Mouse (Mus musculus) layer of hippocampus, adult 9-10 months (tissue): ENCODE measurements around the gene Inpp5a.

ENCODE experiments used
- DNase-seq: peaks from one replicate; pipeline ENCODE4 v3.0.0; 2022; ENCODE audit warnings: low spot score

Gene Inpp5a

GRCm38 (mm10) chr7:139388670-139389212 lies at the start of gene Inpp5a:
Inpp5a (plus strand) TSS chr7:139389109.
- DNase-seq, result peak; percentile 98

- no peak for DNase-seq
Measured at GRCm38 (mm10) chr7:139339184-139339583, 49.7 kb upstream of the Inpp5a start.

DNA sequence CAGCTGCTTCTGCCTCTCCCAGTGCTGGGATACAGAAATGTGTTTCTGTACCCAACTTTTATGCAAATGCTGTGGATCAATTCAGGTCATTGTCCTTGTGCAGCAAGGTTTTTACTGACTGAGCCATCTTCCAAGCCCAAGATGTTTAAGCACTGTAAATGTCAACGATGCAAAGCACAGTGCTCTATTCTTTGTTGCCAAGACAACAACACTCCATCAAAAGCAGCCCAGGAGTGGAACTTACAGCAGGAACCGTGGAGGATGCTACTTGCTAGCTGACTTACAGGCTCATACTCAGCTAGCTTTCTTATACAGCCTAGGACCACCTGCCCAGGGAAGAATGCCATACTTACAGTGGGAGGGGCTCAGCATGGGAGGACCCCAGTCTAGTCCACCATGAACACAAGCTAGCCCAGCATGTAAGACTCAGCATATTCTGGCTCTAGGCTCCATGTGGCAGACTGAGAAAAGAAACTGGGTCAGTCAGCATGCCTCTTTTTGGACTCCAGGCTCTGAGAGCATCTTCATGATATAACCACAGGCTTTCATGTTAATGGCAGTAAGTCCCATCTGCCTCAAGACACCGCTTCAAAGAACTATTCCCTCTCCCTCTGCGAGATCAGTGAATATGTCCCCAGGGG lies 47.8 kb upstream of the Inpp5a start:
- no peak for DNase-seq

GRCm38 (mm10) chr7:139342809-139343208 lies 46.1 kb upstream of the Inpp5a start:
- no peak for DNase-seq

GRCm38 (mm10) chr7:139347051-139347450 lies 41.9 kb upstream of the Inpp5a start:
- DNase-seq, result no peak

DNA sequence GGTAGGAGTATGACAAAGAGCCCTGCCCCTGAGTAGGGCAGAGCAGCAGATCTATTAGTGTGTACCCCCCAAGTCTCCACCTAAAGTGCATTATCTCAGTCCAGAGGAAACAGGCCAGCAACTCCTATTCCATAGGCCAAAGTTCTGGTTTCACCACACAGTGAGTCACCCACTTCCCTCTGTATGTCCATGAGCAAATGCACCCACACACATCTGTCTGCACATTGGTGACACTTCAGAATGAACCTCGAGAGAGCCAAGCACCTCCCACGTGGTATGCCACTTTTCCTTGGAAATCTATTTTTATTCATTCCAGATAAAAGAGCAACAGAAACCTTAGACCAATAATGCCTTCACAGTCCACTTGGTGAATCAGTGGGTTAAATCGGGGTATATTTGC lies 38.3 kb upstream of the Inpp5a start:
- DNase-seq, result no peak

DNA sequence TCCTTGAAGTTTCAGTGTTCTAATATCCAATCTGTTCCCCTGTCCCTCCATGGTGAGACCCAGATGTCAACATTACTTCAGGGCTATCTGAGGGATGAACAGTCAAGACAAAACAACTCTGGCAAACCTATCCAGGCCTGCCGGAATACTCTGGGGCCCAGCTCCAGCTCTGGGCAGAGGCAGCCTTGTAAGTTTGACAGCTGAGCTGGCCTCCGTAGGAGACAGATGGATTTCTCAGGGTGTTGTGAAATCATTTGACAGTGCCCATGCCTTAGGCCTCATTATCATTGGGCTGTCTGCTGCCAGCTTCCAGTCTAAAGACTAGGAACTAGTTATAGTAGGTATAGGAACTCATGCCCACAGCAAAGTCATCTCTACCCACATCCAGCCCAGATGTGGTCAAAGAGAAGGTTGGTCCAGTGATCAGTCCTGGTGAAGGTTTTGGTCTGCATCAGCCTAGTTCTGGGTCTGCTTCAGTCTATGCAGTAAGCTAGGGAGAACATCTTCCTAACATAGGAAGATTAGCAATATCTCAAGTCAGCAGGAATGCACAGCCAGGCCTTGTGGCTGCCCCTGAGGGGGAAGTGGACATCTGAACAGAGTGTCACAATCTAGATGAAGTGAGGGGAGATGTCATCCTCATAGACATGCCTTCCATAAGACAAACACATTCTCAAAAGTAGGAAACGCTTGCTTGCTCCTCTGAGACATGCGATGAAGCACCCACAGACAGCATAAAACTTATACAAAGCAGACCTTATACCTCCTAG lies 34.4 kb upstream of the Inpp5a start:
- DNase-seq, result no peak

GRCm38 (mm10) chr7:139357043-139357442 lies 31.9 kb upstream of the Inpp5a start:
- no peak for DNase-seq

GRCm38 (mm10) chr7:139359906-139360305 lies 29.0 kb upstream of the Inpp5a start:
- DNase-seq, result no peak

DNA sequence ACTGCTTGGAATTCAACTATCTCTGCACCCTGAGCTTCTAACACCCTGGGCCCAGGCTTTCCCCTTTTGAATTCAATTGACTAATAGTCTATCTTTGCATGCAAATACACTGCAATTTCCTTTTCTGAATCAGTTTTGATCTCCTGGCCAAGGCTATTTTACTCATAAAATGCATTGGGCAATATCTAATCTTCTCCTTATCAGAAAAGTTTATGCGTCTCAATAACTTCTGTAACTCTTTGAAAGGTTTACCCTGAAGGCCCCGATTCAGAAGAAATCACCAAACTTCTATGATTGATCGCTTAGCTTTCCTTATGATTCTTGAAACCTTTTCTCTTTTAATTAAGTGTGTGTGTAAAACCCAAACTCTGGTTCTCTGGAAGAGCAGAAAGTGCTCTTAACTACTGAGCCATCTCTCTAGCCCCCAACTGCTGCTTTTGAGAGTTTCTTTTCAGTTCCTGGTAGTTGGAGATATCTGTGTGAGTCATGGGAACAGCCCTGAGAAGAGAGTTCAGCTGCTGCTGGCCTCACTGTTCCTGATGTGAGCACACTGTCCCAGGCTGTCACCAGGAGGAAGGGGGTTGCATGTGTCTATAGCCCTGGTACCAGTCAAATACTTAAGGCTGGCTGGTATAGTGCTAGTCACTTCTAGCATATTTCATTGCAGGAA lies 27.9 kb upstream of the Inpp5a start:
- DNase-seq, result no peak

DNA sequence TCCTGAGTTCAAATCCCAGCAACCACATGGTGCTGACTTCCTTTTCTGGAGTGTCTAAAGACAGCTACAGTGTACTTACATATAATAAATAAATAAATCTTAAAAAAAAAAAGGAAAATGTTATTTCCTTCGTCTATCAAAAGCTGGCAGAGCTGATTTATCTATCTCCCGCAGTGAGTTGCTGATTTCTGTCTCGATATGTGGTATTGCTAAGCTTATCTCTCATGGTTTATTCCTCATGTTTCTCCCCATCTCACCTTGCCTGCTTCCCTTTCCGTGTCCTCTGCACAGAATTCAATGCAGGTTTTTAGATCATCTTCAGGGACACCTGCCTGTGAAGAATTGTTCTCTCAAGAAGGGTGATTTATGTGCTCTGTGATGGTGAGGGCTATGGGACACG lies 27.1 kb upstream of the Inpp5a start:
- DNase-seq, result no peak

DNA sequence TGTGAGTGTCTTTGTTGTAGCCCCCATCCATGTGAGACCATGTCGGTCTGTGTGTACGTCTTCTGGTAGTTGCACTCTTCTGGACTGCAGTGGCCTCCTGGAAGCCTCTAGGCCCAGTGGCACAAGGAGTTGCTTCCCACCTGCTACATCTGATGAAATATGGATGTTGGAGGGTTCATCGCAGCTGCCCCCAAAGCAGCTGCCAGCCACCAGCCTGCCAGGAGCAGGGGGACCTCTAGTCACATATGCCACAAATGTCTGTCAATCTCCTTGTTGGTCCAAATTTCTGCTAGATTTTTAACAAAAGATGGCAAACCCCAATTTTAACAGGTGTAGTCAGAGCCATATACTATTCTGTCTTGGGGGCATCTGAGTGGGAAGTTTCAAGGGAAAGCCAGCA lies 26.4 kb upstream of the Inpp5a start:
- DNase-seq, result no peak

GRCm38 (mm10) chr7:139363281-139364004 lies 25.5 kb upstream of the Inpp5a start:
- no peak for DNase-seq

DNA sequence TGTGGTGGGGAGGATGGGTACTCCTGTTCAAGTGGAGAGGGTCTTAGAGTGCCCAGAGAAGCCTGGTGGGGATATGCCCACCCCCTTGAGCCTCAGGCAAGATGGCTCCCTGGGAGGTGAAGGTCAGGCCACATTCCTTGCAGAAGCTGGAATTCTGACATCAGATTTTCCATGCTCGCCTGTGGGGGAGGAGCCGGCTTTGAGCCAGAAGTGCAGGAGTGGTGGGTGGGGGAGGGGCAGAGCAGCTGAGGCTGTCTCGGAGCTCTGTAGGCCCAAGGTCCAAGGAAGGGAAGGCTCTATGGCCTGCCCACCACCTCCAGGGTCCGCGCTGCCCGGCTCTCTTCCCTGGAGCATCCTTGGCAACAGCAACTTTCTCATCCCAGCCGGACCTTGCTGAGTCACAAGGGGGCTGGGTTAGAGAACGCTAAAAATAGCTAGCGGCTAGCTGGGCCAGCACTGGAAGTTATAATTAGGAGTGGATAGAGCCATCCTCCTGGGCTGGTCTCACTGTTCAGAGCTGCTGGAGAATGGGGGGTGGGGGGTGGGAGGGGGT lies 24.8 kb upstream of the Inpp5a start:
- DNase-seq, result no peak

- no peak for DNase-seq
Measured at GRCm38 (mm10) chr7:139364936-139365830, 23.7 kb upstream of the Inpp5a start.

GRCm38 (mm10) chr7:139366131-139366530 lies 22.8 kb upstream of the Inpp5a start:
- DNase-seq, result no peak

GRCm38 (mm10) chr7:139366549-139366948 lies 22.4 kb upstream of the Inpp5a start:
- no peak for DNase-seq

DNA sequence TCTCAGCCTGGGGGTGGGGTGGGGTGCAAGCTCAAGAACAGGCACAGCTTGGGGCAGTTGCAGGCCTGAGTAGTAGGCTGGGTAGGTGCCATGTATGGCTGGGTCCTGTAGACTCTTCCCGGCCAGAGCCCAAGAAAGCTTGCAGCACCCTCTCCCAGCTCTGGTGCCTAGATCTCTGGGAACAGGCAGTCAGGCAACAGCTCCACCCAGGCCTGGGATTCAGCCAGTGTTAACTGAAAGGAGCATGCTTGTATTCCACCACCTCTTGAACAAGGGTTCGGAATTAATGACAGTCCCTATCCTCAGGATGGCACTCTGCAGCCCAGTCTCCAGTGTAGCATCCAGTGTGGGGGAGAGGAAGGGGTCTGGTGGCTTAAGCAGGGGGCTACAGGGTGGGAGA lies 20.7 kb upstream of the Inpp5a start:
- DNase-seq, result no peak

- DNase-seq, result no peak
Measured at GRCm38 (mm10) chr7:139368722-139369380, 20.1 kb upstream of the Inpp5a start.

DNA sequence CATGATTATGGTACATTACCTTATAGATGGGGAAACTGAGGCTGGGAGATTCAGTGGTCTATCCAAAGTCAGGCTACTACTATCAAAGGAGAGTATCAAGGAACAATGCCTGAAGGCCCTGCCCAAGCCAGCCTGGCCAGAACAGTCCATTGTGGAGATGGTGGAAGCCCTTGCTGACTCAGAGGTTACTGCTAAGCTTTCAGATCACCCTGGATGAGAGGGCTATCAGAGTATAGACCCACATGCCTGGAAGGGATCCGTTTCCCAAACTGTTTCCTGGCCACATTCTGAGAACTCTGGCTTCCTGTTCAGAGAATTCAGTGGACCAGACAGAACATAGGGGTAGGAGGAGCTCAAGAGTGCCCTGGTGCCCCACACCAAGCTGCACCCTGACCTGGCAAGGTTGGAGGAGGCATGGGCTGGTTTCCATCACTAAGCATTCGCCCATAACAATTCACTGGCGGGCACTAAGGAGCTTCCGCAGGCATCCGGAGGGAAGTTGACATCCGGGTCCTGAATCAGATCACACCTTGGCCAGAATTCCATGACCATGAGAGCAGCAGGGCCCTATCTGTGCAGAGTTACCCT lies 19.3 kb upstream of the Inpp5a start:
- DNase-seq, result no peak
